Mouse (Mus musculus): ENCODE data around the gene Rara. TPM values are rescaled to one million over a fixed set of nuclear protein-coding genes. Genes with fewer than 3 reads are reported as not detected.
A peak's percentile ranks its signal among the peaks of the same experiment; 100 is the strongest.

Rara gene
- polyA plus RNA-seq, 1 experiment: not detected

GRCm38 (mm10) chr11:98954373-98954772 is 26.8 kb downstream of the Rara start:
- no peak overlapping the region for H3K27ac ChIP-seq (ENCODE audit: insufficient read depth, low read depth, low read length)
- peaks cover 53% of the 10 kb centered on the region for H3K4me1 ChIP-seq (ENCODE audit: control insufficient read depth, insufficient read depth, low read length)
- TF ChIP-seq POLR2A (IDR thresholded peaks at IDR 0.05; ENCODE audit: insufficient read depth, low read depth, low read length): no peak
- TF ChIP-seq CTCF (IDR thresholded peaks at IDR 0.05; ENCODE audit: insufficient read depth, low read depth, low read length): peak; percentile 77
- WGBS: 7% methylated on average over 10 of the region's 10 CpGs
- no peak overlapping the region for H3K4me3 ChIP-seq (ENCODE audit: insufficient read depth, low read depth, low read length)

- Histone ChIP-seq H3K27ac (ENCODE audit: insufficient read depth, low read depth, low read length) (no peak overlapping the region), H3K4me3 (ENCODE audit: insufficient read depth, low read depth, low read length) (no peak overlapping the region), H3K4me1 (ENCODE audit: control insufficient read depth, insufficient read depth, low read length) (peaks cover 53% of the 10 kb centered on the region)
- TF ChIP-seq CTCF (IDR thresholded peaks at IDR 0.05; ENCODE audit: insufficient read depth, low read depth, low read length): no peak
- TF ChIP-seq POLR2A (IDR thresholded peaks at IDR 0.05; ENCODE audit: insufficient read depth, low read depth, low read length): no peak
- WGBS: 50% methylated on average over 17 of the region's 17 CpGs
Observed at GRCm38 (mm10) chr11:98954801-98955706, 27.4 kb downstream of the Rara start.

DNA sequence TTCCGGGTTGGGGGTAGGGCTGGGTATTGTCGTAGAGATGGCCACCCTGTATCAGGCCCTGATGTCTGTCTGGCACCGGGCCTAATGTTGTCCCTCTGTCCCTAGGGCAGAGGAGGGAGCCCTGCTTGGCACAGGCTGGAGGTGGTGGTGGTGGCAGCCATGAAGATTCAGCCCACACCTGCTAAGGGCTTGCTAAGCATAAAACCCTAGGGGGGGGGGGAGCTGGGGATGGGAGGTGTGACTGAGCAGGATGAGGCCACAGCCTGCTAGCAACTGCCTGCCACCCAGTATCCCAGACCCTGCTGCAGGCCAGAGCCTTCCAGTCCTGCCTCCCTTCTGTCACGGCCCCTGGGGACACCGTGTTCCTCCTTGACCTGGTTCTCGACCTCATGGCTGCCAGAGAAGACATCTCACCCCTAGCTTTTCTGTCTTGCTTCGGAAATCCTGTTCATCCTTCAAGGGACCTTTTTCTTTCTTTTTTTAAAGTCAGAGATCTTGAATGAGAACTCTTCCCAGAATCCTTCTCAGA is 28.2 kb downstream of the Rara start:
- 58% methylated on average over 7 of the region's 7 CpGs for WGBS
- Histone ChIP-seq H3K27ac (ENCODE audit: insufficient read depth, low read depth, low read length) (no peak overlapping the region), H3K4me3 (ENCODE audit: insufficient read depth, low read depth, low read length) (no peak overlapping the region), H3K4me1 (ENCODE audit: control insufficient read depth, insufficient read depth, low read length) (peaks cover 53% of the 10 kb centered on the region)
- TF ChIP-seq CTCF (IDR thresholded peaks at IDR 0.05; ENCODE audit: insufficient read depth, low read depth, low read length) (no peak), POLR2A (IDR thresholded peaks at IDR 0.05; ENCODE audit: insufficient read depth, low read depth, low read length) (no peak)

GRCm38 (mm10) chr11:98956340-98956739 is 28.7 kb downstream of the Rara start:
- TF ChIP-seq POLR2A (IDR thresholded peaks at IDR 0.05; ENCODE audit: insufficient read depth, low read depth, low read length) (no peak), CTCF (IDR thresholded peaks at IDR 0.05; ENCODE audit: insufficient read depth, low read depth, low read length) (no peak)
- 93% methylated on average over 10 of the region's 10 CpGs for WGBS
- Histone ChIP-seq H3K27ac (ENCODE audit: insufficient read depth, low read depth, low read length) (no peak overlapping the region), H3K4me3 (ENCODE audit: insufficient read depth, low read depth, low read length) (no peak overlapping the region), H3K4me1 (ENCODE audit: control insufficient read depth, insufficient read depth, low read length) (peaks cover 53% of the 10 kb centered on the region)

- no peak overlapping the region; the same call in 1 of the 2 replicates for H3K27ac ChIP-seq (ENCODE audit: insufficient read depth, low read depth, low read length)
- under 1% methylated on average over 39 of the region's 43 CpGs for WGBS
- peak overlapping the region; percentile 42 for H3K4me3 ChIP-seq (ENCODE audit: insufficient read depth, low read depth, low read length)
- peaks cover 64% of the 10 kb centered on the region for H3K4me1 ChIP-seq (ENCODE audit: control insufficient read depth, insufficient read depth, low read length)
- 0 out of 2 replicates have a peak, but pooled peaks have one; percentile 23 for TF ChIP-seq POLR2A (IDR thresholded peaks at IDR 0.05; ENCODE audit: insufficient read depth, low read depth, low read length)
- no peak for TF ChIP-seq CTCF (IDR thresholded peaks at IDR 0.05; ENCODE audit: insufficient read depth, low read depth, low read length)
Observed at GRCm38 (mm10) chr11:98959437-98960312, 32.1 kb downstream of the Rara start.

- Histone ChIP-seq H3K4me3 (ENCODE audit: insufficient read depth, low read depth, low read length) (peak overlapping the region; percentile 42), H3K27ac (ENCODE audit: insufficient read depth, low read depth, low read length) (no peak overlapping the region), H3K4me1 (ENCODE audit: control insufficient read depth, insufficient read depth, low read length) (peaks cover 64% of the 10 kb centered on the region)
- TF ChIP-seq POLR2A (IDR thresholded peaks at IDR 0.05; ENCODE audit: insufficient read depth, low read depth, low read length): no peak
- no peak for TF ChIP-seq CTCF (IDR thresholded peaks at IDR 0.05; ENCODE audit: insufficient read depth, low read depth, low read length)
- 3% methylated on average over 53 of the region's 53 CpGs for WGBS
Observed at GRCm38 (mm10) chr11:98960313-98960906, 32.8 kb downstream of the Rara start.

DNA sequence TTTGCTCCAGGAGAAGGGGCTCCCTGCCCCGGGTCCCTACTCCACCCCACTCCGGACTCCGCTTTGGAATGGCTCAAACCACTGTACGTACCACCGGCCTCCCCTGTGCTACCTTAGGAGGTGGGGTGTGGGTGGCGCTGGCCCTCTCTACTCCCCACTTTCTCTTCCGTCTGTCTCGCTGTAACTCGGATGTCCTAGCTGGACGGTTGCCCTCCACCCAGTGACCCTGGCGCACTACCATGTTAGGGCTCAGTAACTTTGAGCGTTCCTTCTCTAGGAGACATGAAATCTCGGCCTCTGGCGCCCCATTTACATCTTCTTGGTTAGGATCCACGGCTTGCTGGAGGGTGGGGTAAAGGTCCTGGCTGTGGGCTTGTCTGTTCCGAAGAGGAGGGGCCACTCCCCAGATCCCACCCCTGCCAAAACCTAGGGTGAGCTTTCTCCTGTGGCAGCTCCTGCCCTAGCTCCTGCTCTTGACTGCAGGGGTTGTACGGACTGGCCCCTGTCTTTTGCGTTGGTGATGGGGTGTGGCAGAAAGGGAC is 33.5 kb downstream of the Rara start:
- WGBS: 49% methylated on average over 18 of the region's 18 CpGs
- Histone ChIP-seq H3K4me1 (ENCODE audit: control insufficient read depth, insufficient read depth, low read length) (peaks cover 65% of the 10 kb centered on the region), H3K27ac (ENCODE audit: insufficient read depth, low read depth, low read length) (no peak overlapping the region), H3K4me3 (ENCODE audit: insufficient read depth, low read depth, low read length) (peak overlapping the region; percentile 42)
- TF ChIP-seq CTCF (IDR thresholded peaks at IDR 0.05; ENCODE audit: insufficient read depth, low read depth, low read length): no peak
- TF ChIP-seq POLR2A (IDR thresholded peaks at IDR 0.05; ENCODE audit: insufficient read depth, low read depth, low read length): no peak

DNA sequence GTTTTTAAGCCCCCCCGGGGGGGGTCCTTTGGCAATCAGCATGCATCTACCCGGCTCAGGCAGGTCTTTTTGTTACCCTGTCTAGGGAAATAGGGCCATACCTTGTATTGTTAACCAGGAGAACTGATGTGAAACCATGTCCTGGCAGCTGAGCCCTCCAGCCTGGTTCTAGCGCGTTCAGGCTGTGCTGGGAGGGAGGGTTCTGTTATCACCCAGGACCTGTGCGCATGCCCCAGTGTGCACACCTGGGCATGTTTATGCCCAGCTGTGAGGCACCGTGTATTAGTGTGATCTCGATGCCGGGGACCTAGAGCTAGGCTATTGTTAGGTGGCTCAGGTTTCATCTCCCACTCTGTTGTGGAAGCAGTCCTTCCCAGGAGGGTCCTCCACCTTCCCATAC is 34.1 kb downstream of the Rara start:
- Histone ChIP-seq H3K27ac (ENCODE audit: insufficient read depth, low read depth, low read length) (no peak overlapping the region), H3K4me3 (ENCODE audit: insufficient read depth, low read depth, low read length) (no peak overlapping the region), H3K4me1 (ENCODE audit: control insufficient read depth, insufficient read depth, low read length) (peaks cover 72% of the 10 kb centered on the region)
- TF ChIP-seq POLR2A (IDR thresholded peaks at IDR 0.05; ENCODE audit: insufficient read depth, low read depth, low read length): no peak
- TF ChIP-seq CTCF (IDR thresholded peaks at IDR 0.05; ENCODE audit: insufficient read depth, low read depth, low read length): no peak
- WGBS: 54% methylated on average over 8 of the region's 8 CpGs
